Mouse (Mus musculus) MEL (cell line): ENCODE results near the gene Tsacc. TPM values are rescaled to one million over a fixed set of nuclear protein-coding genes. Genes with fewer than 3 reads are reported as not detected.
A peak's percentile ranks its signal among the peaks of the same experiment; 100 is the strongest.

Source experiments
- DNase-seq: peaks from one replicate; pipeline ENCODE4 v3.0.0; 2011; ENCODE audit warnings: low read depth, low spot score
- H3K27ac ChIP-seq: 2 replicates; pipeline ENCODE4 v1.5.1; 2012; ENCODE audit warnings: low read depth, mild to moderate bottlenecking, control low read depth, low read length, moderate library complexity; ENCODE audit not compliant: control insufficient read depth
- H3K27me3 ChIP-seq, 2 experiments: fragments of 150-350 bp in 1 of 2; sonication (generic) in 1 of 2; 2 replicates each; pipeline ENCODE4 v1.6.1; 2012; ENCODE audit warnings: low read length in 2 of 2, mild to moderate bottlenecking in 2 of 2, improper control_type of control experiment in 1 of 2, moderate library complexity in 1 of 2; ENCODE audit not compliant: insufficient read depth in 2 of 2, control insufficient read depth in 1 of 2
- H3K36me3 ChIP-seq, 2 experiments: 2 replicates each; pipeline ENCODE4 v1.6.1; 2012 to 2014; ENCODE audit warnings: low read length in 2 of 2, improper control_type of control experiment in 1 of 2, inconsistent platforms in 1 of 2, mild to moderate bottlenecking in 1 of 2; ENCODE audit not compliant: insufficient read depth in 2 of 2, control insufficient read depth in 1 of 2
- H3K4me1 ChIP-seq, 2 experiments: fragments of 150-350 bp in 1 of 2; sonication (generic) in 1 of 2; 2 replicates each; pipeline ENCODE4 v1.6.1; 2012; ENCODE audit warnings: low read length in 2 of 2, improper control_type of control experiment in 1 of 2, mild to moderate bottlenecking in 1 of 2; ENCODE audit not compliant: insufficient read depth in 2 of 2, control insufficient read depth in 1 of 2
- H3K4me3 ChIP-seq, 2 experiments: fragments of 150-350 bp in 1 of 2; sonication (generic) in 1 of 2; 2 replicates each; pipeline ENCODE4 v1.5.1; 2012; ENCODE audit warnings: low read depth in 2 of 2, low read length in 2 of 2, mild to moderate bottlenecking in 2 of 2, moderate library complexity in 2 of 2, control low read depth in 1 of 2, improper control_type of control experiment in 1 of 2; ENCODE audit not compliant: control insufficient read depth in 1 of 2, insufficient read depth in 1 of 2
- H3K79me2 ChIP-seq: 2 replicates; pipeline ENCODE4 v1.6.1; 2012; ENCODE audit warnings: mild to moderate bottlenecking, low read length, moderate library complexity; ENCODE audit not compliant: control insufficient read depth, poor library complexity, insufficient read depth
- H3K9ac ChIP-seq: 2 replicates; pipeline ENCODE4 v1.6.1; 2012; ENCODE audit warnings: low read depth, mild to moderate bottlenecking, control low read depth, low read length, moderate library complexity; ENCODE audit not compliant: control insufficient read depth, poor library complexity, severe bottlenecking
- H3K9me3 ChIP-seq: fragments of 150-350 bp; sonication (generic); replicated peaks from 2 replicates; pipeline ENCODE4 v1.6.1; 2012; ENCODE audit warnings: mild to moderate bottlenecking, low read length, improper control_type of control experiment, moderate library complexity; ENCODE audit not compliant: insufficient read depth
- CHD2 ChIP-seq: IDR thresholded peaks from 2 replicates; pipeline ENCODE4 v1.6.1; 2011; ENCODE audit warnings: low read length, improper control_type of control experiment
- CTCF ChIP-seq, 3 experiments: IDR thresholded peaks in 2 of 3; conservative IDR thresholded peaks in 1 of 3; 2 replicates each; pipeline ENCODE4 v1.5.1; 2011 to 2012; ENCODE audit warnings: low read length in 3 of 3, low read depth in 2 of 3, mild to moderate bottlenecking in 2 of 3, improper control_type of control experiment in 1 of 3, inconsistent platforms in 1 of 3, mixed read lengths in 1 of 3, moderate library complexity in 1 of 3; ENCODE audit not compliant: control insufficient read depth in 1 of 3, insufficient read depth in 1 of 3, poor library complexity in 1 of 3, severe bottlenecking in 1 of 3
- E2F4 ChIP-seq: IDR thresholded peaks from 2 replicates; pipeline ENCODE4 v1.6.1; 2011; ENCODE audit warnings: low read depth, low read length, improper control_type of control experiment, borderline replicate concordance
- ELF1 ChIP-seq: IDR thresholded peaks from 2 replicates; pipeline ENCODE4 v1.6.1; 2014; ENCODE audit warnings: low read depth, mild to moderate bottlenecking, inconsistent platforms, low read length, improper control_type of control experiment, moderate library complexity
- GATA1 ChIP-seq: IDR thresholded peaks from 2 replicates; pipeline ENCODE4 v1.6.1; 2011; ENCODE audit warnings: low read depth, low read length, improper control_type of control experiment
- KAT2A ChIP-seq: conservative IDR thresholded peaks from 2 replicates; pipeline ENCODE4 v1.6.1; 2012; ENCODE audit warnings: low read depth, low read length, improper control_type of control experiment, inconsistent platforms
- MYB ChIP-seq: IDR thresholded peaks from 2 replicates; pipeline ENCODE4 v1.6.1; 2011; ENCODE audit warnings: mild to moderate bottlenecking, low read depth, low read length, improper control_type of control experiment
- POLR2A ChIP-seq, 2 experiments: IDR thresholded peaks; 2 replicates each; pipeline ENCODE4 v1.6.1; 2011 to 2012; ENCODE audit warnings: low read length in 2 of 2, mild to moderate bottlenecking in 2 of 2, control low read depth in 1 of 2, improper control_type of control experiment in 1 of 2, low read depth in 1 of 2, moderate library complexity in 1 of 2; ENCODE audit not compliant: control insufficient read depth in 1 of 2, insufficient read depth in 1 of 2, poor library complexity in 1 of 2
- POLR2AphosphoS2 ChIP-seq: IDR thresholded peaks from 2 replicates; pipeline ENCODE4 v1.6.1; 2011; ENCODE audit warnings: low read length, improper control_type of control experiment
- RAD21 ChIP-seq: IDR thresholded peaks from 2 replicates; pipeline ENCODE4 v1.6.1; 2011; ENCODE audit warnings: mild to moderate bottlenecking, low read depth, low read length, improper control_type of control experiment
- SMC3 ChIP-seq: IDR thresholded peaks from 2 replicates; pipeline ENCODE4 v1.6.1; 2011; ENCODE audit warnings: low read depth, low read length, improper control_type of control experiment
- TAL1 ChIP-seq: IDR thresholded peaks from 2 replicates; pipeline ENCODE4 v1.6.1; 2012; ENCODE audit warnings: mild to moderate bottlenecking, inconsistent platforms, low read length, moderate library complexity, mixed read lengths
- TCF12 ChIP-seq: IDR thresholded peaks from 2 replicates; pipeline ENCODE4 v1.6.1; 2014; ENCODE audit warnings: low read depth, mild to moderate bottlenecking, inconsistent platforms, low read length, improper control_type of control experiment, moderate library complexity
- UBTF ChIP-seq: IDR thresholded peaks from 2 replicates; pipeline ENCODE4 v1.6.1; 2012; ENCODE audit warnings: low read depth, mild to moderate bottlenecking, inconsistent platforms, low read length, improper control_type of control experiment, moderate library complexity, borderline replicate concordance; ENCODE audit not compliant: insufficient read depth
- ZC3H11A ChIP-seq: IDR thresholded peaks from 2 replicates; pipeline ENCODE4 v1.6.1; 2012; ENCODE audit warnings: low read depth, mild to moderate bottlenecking, inconsistent platforms, low read length, improper control_type of control experiment
- ZMIZ1 ChIP-seq: IDR thresholded peaks from 2 replicates; pipeline ENCODE4 v1.6.1; 2012; ENCODE audit warnings: low read depth, mild to moderate bottlenecking, inconsistent platforms, low read length, improper control_type of control experiment, moderate library complexity
- polyA plus RNA-seq, 2 experiments: library from polyadenylated mRNA; stranded (reverse) in 1 of 2; unstranded in 1 of 2; fragments of >175 nt in 1 of 2; fragments of >200 nt in 1 of 2; gene quantifications; 2 replicates each; pipeline versions ENCODE4 v1.2.1 to v1.2.4; 2012; ENCODE audit warnings: low replicate concordance in 2 of 2, low read depth in 1 of 2; ENCODE audit not compliant: insufficient read length in 2 of 2, insufficient read depth in 1 of 2, missing spikeins in 1 of 2
- total RNA-seq: library from RNA; depleted of rRNA; stranded (reverse); fragments of 300-350 nt; gene quantifications from 2 replicates; pipeline ENCODE4 v1.2.3, GENCODE M21; 2012

Tsacc gene
- total and polyA plus RNA-seq, 3 experiments: 34.1 to 41.1 TPM; not detected in 1

DNA sequence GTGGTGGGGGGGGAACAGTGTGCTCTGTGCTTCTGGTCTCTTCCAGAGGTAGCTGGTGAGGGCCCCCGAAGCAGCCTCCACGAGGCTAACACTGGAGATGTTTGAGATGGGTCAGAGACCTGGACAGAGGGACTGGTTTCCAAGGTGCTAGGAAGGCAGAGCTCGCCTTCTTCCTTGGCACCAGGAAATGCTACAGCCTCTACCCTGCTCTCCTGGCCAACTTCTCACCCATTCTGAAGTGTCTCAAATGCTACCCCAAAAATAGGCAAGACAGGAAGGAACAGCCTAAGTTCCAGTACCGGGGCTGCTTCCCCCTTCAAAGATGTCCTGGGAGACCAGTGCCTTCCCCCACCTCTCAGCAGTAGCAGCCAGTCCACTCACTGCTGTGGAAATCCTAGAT is 57.4 kb downstream of the Tsacc start:
- H3K36me3 ChIP-seq: no peaks in the 10 kb centered on the region
- no peak overlapping the region for H3K9ac ChIP-seq
- DNase-seq: no peak
- no peaks in the 10 kb centered on the region for H3K79me2 ChIP-seq
- no peaks in the 10 kb centered on the region for H3K4me1 ChIP-seq
- H3K4me3 ChIP-seq: no peak overlapping the region
- no peak overlapping the region for H3K27ac ChIP-seq
- peaks cover 10 to 14% of the 10 kb centered on the region in 2 experiments for H3K27me3 ChIP-seq
- no peak for TF ChIP-seq POLR2AphosphoS2
- no peaks in the 10 kb centered on the region for H3K9me3 ChIP-seq

GRCm38 (mm10) chr3:88238866-88239391 is 57.9 kb downstream of the Tsacc start:
- TF ChIP-seq KAT2A (no peak), ZC3H11A (no peak), POLR2A (IDR thresholded peaks at IDR 0.05; ENCODE audit: control insufficient read depth in 1 of 2, insufficient read depth in 1 of 2, low read depth in 1 of 2, low read length in 2 of 2, poor library complexity in 1 of 2) (no peak), TAL1 (no peak), ZMIZ1 (no peak), RAD21 (no peak), CTCF (IDR thresholded peaks at IDR 0.05 in 2 of 3, conservative IDR thresholded peaks at IDR 0.05 in 1 of 3; ENCODE audit: control insufficient read depth in 1 of 3, insufficient read depth in 1 of 3, low read depth in 2 of 3, low read length in 3 of 3, poor library complexity in 1 of 3, severe bottlenecking in 1 of 3) (no peak), MYB (no peak), UBTF (no peak), POLR2AphosphoS2 (no peak), TCF12 (no peak), E2F4 (no peak)
- no peak overlapping the region for H3K4me3 ChIP-seq
- H3K27ac ChIP-seq: no peak overlapping the region
- no peaks in the 10 kb centered on the region for H3K9me3 ChIP-seq
- H3K4me1 ChIP-seq: no peaks in the 10 kb centered on the region
- H3K9ac ChIP-seq: no peak overlapping the region
- peaks cover 15 to 16% of the 10 kb centered on the region in 2 experiments for H3K27me3 ChIP-seq
- DNase-seq: no peak
- H3K79me2 ChIP-seq: no peaks in the 10 kb centered on the region
- no peaks in the 10 kb centered on the region for H3K36me3 ChIP-seq

GRCm38 (mm10) chr3:88237556-88238194 is 59.1 kb downstream of the Tsacc start:
- Histone ChIP-seq H3K4me3 (no peak overlapping the region), H3K4me1 (no peaks in the 10 kb centered on the region), H3K79me2 (no peaks in the 10 kb centered on the region), H3K9ac (no peak overlapping the region), H3K27ac (no peak overlapping the region), H3K27me3 (peaks cover 26 to 27% of the 10 kb centered on the region in 2 experiments), H3K36me3 (no peaks in the 10 kb centered on the region), H3K9me3 (no peaks in the 10 kb centered on the region)
- DNase-seq: peak; percentile 25
- TF ChIP-seq POLR2A (IDR thresholded peaks at IDR 0.05; ENCODE audit: control insufficient read depth in 1 of 2, insufficient read depth in 1 of 2, low read depth in 1 of 2, low read length in 2 of 2, poor library complexity in 1 of 2) (no peak), ELF1 (no peak), GATA1 (no peak), SMC3 (peak; percentile 56), RAD21 (peak; percentile 9), CTCF (IDR thresholded peaks at IDR 0.05 in 2 of 3, conservative IDR thresholded peaks at IDR 0.05 in 1 of 3; ENCODE audit: control insufficient read depth in 1 of 3, insufficient read depth in 1 of 3, low read depth in 2 of 3, low read length in 3 of 3, poor library complexity in 1 of 3, severe bottlenecking in 1 of 3) (peak; percentile 29 to 51 (median 35); a peak in 5 of 6 replicates), CHD2 (no peak)
